Mouse (Mus musculus) MEL (cell line): ENCODE data around the gene Dis3l2. TPM values are rescaled to one million over a fixed set of nuclear protein-coding genes. Genes with fewer than 3 reads are reported as not detected.

ENCODE experiments used
- DNase-seq: peaks from one replicate; pipeline ENCODE4 v3.0.0; 2011; ENCODE audit warnings: low read depth, low spot score
- H3K27ac ChIP-seq: 2 replicates; pipeline ENCODE4 v1.5.1; 2012; ENCODE audit warnings: low read depth, mild to moderate bottlenecking, control low read depth, low read length, moderate library complexity; ENCODE audit not compliant: control insufficient read depth
- H3K27me3 ChIP-seq, 2 experiments: fragments of 150-350 bp in 1 of 2; sonication (generic) in 1 of 2; 2 replicates each; pipeline ENCODE4 v1.6.1; 2012; ENCODE audit warnings: low read length in 2 of 2, mild to moderate bottlenecking in 2 of 2, improper control_type of control experiment in 1 of 2, moderate library complexity in 1 of 2; ENCODE audit not compliant: insufficient read depth in 2 of 2, control insufficient read depth in 1 of 2
- H3K36me3 ChIP-seq, 2 experiments: 2 replicates each; pipeline ENCODE4 v1.6.1; 2012 to 2014; ENCODE audit warnings: low read length in 2 of 2, improper control_type of control experiment in 1 of 2, inconsistent platforms in 1 of 2, mild to moderate bottlenecking in 1 of 2; ENCODE audit not compliant: insufficient read depth in 2 of 2, control insufficient read depth in 1 of 2
- H3K4me1 ChIP-seq, 2 experiments: fragments of 150-350 bp in 1 of 2; sonication (generic) in 1 of 2; 2 replicates each; pipeline ENCODE4 v1.6.1; 2012; ENCODE audit warnings: low read length in 2 of 2, improper control_type of control experiment in 1 of 2, mild to moderate bottlenecking in 1 of 2; ENCODE audit not compliant: insufficient read depth in 2 of 2, control insufficient read depth in 1 of 2
- H3K4me3 ChIP-seq, 2 experiments: fragments of 150-350 bp in 1 of 2; sonication (generic) in 1 of 2; 2 replicates each; pipeline ENCODE4 v1.5.1; 2012; ENCODE audit warnings: low read depth in 2 of 2, low read length in 2 of 2, mild to moderate bottlenecking in 2 of 2, moderate library complexity in 2 of 2, control low read depth in 1 of 2, improper control_type of control experiment in 1 of 2; ENCODE audit not compliant: control insufficient read depth in 1 of 2, insufficient read depth in 1 of 2
- H3K79me2 ChIP-seq: 2 replicates; pipeline ENCODE4 v1.6.1; 2012; ENCODE audit warnings: mild to moderate bottlenecking, low read length, moderate library complexity; ENCODE audit not compliant: control insufficient read depth, poor library complexity, insufficient read depth
- H3K9ac ChIP-seq: 2 replicates; pipeline ENCODE4 v1.6.1; 2012; ENCODE audit warnings: low read depth, mild to moderate bottlenecking, control low read depth, low read length, moderate library complexity; ENCODE audit not compliant: control insufficient read depth, poor library complexity, severe bottlenecking
- H3K9me3 ChIP-seq: fragments of 150-350 bp; sonication (generic); replicated peaks from 2 replicates; pipeline ENCODE4 v1.6.1; 2012; ENCODE audit warnings: mild to moderate bottlenecking, low read length, improper control_type of control experiment, moderate library complexity; ENCODE audit not compliant: insufficient read depth
- BHLHE40 ChIP-seq: IDR thresholded peaks from 2 replicates; pipeline ENCODE4 v1.6.1; 2012; ENCODE audit warnings: low read depth, mild to moderate bottlenecking, inconsistent platforms, low read length, improper control_type of control experiment, borderline replicate concordance
- CHD1 ChIP-seq: IDR thresholded peaks from 2 replicates; pipeline ENCODE4 v1.6.1; 2012; ENCODE audit warnings: low read depth, mild to moderate bottlenecking, inconsistent platforms, low read length, improper control_type of control experiment
- CHD2 ChIP-seq: IDR thresholded peaks from 2 replicates; pipeline ENCODE4 v1.6.1; 2011; ENCODE audit warnings: low read length, improper control_type of control experiment
- ELF1 ChIP-seq: IDR thresholded peaks from 2 replicates; pipeline ENCODE4 v1.6.1; 2014; ENCODE audit warnings: low read depth, mild to moderate bottlenecking, inconsistent platforms, low read length, improper control_type of control experiment, moderate library complexity
- ETS1 ChIP-seq: IDR thresholded peaks from 2 replicates; pipeline ENCODE4 v1.6.1; 2012; ENCODE audit warnings: low read depth, mild to moderate bottlenecking, inconsistent platforms, low read length, improper control_type of control experiment, moderate library complexity
- GABPA ChIP-seq: IDR thresholded peaks from 2 replicates; pipeline ENCODE4 v1.6.1; 2012; ENCODE audit warnings: low read depth, mild to moderate bottlenecking, inconsistent platforms, low read length, improper control_type of control experiment, moderate library complexity
- GATA1 ChIP-seq: IDR thresholded peaks from 2 replicates; pipeline ENCODE4 v1.6.1; 2011; ENCODE audit warnings: low read depth, low read length, improper control_type of control experiment
- HCFC1 ChIP-seq: IDR thresholded peaks from 2 replicates; pipeline ENCODE4 v1.6.1; 2012; ENCODE audit warnings: low read depth, mild to moderate bottlenecking, inconsistent platforms, low read length, improper control_type of control experiment, moderate library complexity
- JUND ChIP-seq: IDR thresholded peaks from 2 replicates; pipeline ENCODE4 v1.6.1; 2011; ENCODE audit warnings: low read depth, mild to moderate bottlenecking, improper control_type of control experiment, low read length
- KAT2A ChIP-seq: conservative IDR thresholded peaks from 2 replicates; pipeline ENCODE4 v1.6.1; 2012; ENCODE audit warnings: low read depth, low read length, improper control_type of control experiment, inconsistent platforms
- MAX ChIP-seq: IDR thresholded peaks from 2 replicates; pipeline ENCODE4 v1.6.1; 2011; ENCODE audit warnings: low read length, improper control_type of control experiment
- MAZ ChIP-seq: IDR thresholded peaks from 2 replicates; pipeline ENCODE4 v1.6.1; 2012; ENCODE audit warnings: low read depth, mild to moderate bottlenecking, inconsistent platforms, low read length, improper control_type of control experiment
- MEF2A ChIP-seq: IDR thresholded peaks from 2 replicates; pipeline ENCODE4 v1.6.1; 2014; ENCODE audit warnings: low read depth, mild to moderate bottlenecking, inconsistent platforms, low read length, improper control_type of control experiment; ENCODE audit not compliant: poor library complexity, insufficient replicate concordance, severe bottlenecking; ENCODE audit errors: extremely low read depth
- MXI1 ChIP-seq: IDR thresholded peaks from 2 replicates; pipeline ENCODE4 v1.6.1; 2011; ENCODE audit warnings: mild to moderate bottlenecking, low read depth, low read length, improper control_type of control experiment
- MYC ChIP-seq: IDR thresholded peaks from 2 replicates; pipeline ENCODE4 v1.6.1; 2011; ENCODE audit warnings: low read depth, mild to moderate bottlenecking, low read length, improper control_type of control experiment, moderate library complexity
- NELFE ChIP-seq: IDR thresholded peaks from 2 replicates; pipeline ENCODE4 v1.6.1; 2011; ENCODE audit warnings: low read depth, low read length, improper control_type of control experiment
- POLR2A ChIP-seq, 2 experiments: IDR thresholded peaks; 2 replicates each; pipeline ENCODE4 v1.6.1; 2011 to 2012; ENCODE audit warnings: low read length in 2 of 2, mild to moderate bottlenecking in 2 of 2, control low read depth in 1 of 2, improper control_type of control experiment in 1 of 2, low read depth in 1 of 2, moderate library complexity in 1 of 2; ENCODE audit not compliant: control insufficient read depth in 1 of 2, insufficient read depth in 1 of 2, poor library complexity in 1 of 2
- POLR2AphosphoS2 ChIP-seq: IDR thresholded peaks from 2 replicates; pipeline ENCODE4 v1.6.1; 2011; ENCODE audit warnings: low read length, improper control_type of control experiment
- POLR2AphosphoS5 ChIP-seq: IDR thresholded peaks from 2 replicates; pipeline ENCODE4 v1.6.1; 2012; ENCODE audit warnings: low read depth, borderline replicate concordance, mild to moderate bottlenecking, inconsistent platforms, low read length, moderate library complexity, mixed read lengths
- RAD21 ChIP-seq: IDR thresholded peaks from 2 replicates; pipeline ENCODE4 v1.6.1; 2011; ENCODE audit warnings: mild to moderate bottlenecking, low read depth, low read length, improper control_type of control experiment
- RCOR1 ChIP-seq: IDR thresholded peaks from 2 replicates; pipeline ENCODE4 v1.6.1; 2012; ENCODE audit warnings: low read depth, mild to moderate bottlenecking, inconsistent platforms, low read length, improper control_type of control experiment
- SIN3A ChIP-seq: IDR thresholded peaks from 2 replicates; pipeline ENCODE4 v1.6.1; 2012; ENCODE audit warnings: low read length, improper control_type of control experiment, inconsistent platforms
- SMC3 ChIP-seq: IDR thresholded peaks from 2 replicates; pipeline ENCODE4 v1.6.1; 2011; ENCODE audit warnings: low read depth, low read length, improper control_type of control experiment
- UBTF ChIP-seq: IDR thresholded peaks from 2 replicates; pipeline ENCODE4 v1.6.1; 2012; ENCODE audit warnings: low read depth, mild to moderate bottlenecking, inconsistent platforms, low read length, improper control_type of control experiment, moderate library complexity, borderline replicate concordance; ENCODE audit not compliant: insufficient read depth
- USF1 ChIP-seq: IDR thresholded peaks from 2 replicates; pipeline ENCODE4 v1.6.1; 2014; ENCODE audit warnings: low read depth, mild to moderate bottlenecking, inconsistent platforms, low read length, improper control_type of control experiment, moderate library complexity
- ZC3H11A ChIP-seq: IDR thresholded peaks from 2 replicates; pipeline ENCODE4 v1.6.1; 2012; ENCODE audit warnings: low read depth, mild to moderate bottlenecking, inconsistent platforms, low read length, improper control_type of control experiment
- ZKSCAN1 ChIP-seq: IDR thresholded peaks from 2 replicates; pipeline ENCODE4 v1.6.1; 2012; ENCODE audit warnings: low read depth, mild to moderate bottlenecking, inconsistent platforms, low read length, improper control_type of control experiment, moderate library complexity
- ZMIZ1 ChIP-seq: IDR thresholded peaks from 2 replicates; pipeline ENCODE4 v1.6.1; 2012; ENCODE audit warnings: low read depth, mild to moderate bottlenecking, inconsistent platforms, low read length, improper control_type of control experiment, moderate library complexity
- ZNF384 ChIP-seq: IDR thresholded peaks from 2 replicates; pipeline ENCODE4 v1.6.1; 2012; ENCODE audit warnings: low read depth, mild to moderate bottlenecking, inconsistent platforms, low read length, improper control_type of control experiment
- polyA plus RNA-seq, 2 experiments: library from polyadenylated mRNA; stranded (reverse) in 1 of 2; unstranded in 1 of 2; fragments of >175 nt in 1 of 2; fragments of >200 nt in 1 of 2; gene quantifications; 2 replicates each; pipeline versions ENCODE4 v1.2.1 to v1.2.4; 2012; ENCODE audit warnings: low replicate concordance in 2 of 2, low read depth in 1 of 2; ENCODE audit not compliant: insufficient read length in 2 of 2, insufficient read depth in 1 of 2, missing spikeins in 1 of 2
- total RNA-seq: library from RNA; depleted of rRNA; stranded (reverse); fragments of 300-350 nt; gene quantifications from 2 replicates; pipeline ENCODE4 v1.2.3, GENCODE M21; 2012

Dis3l2 gene
- total and polyA plus RNA-seq, 3 experiments: 16.9 to 17.3 TPM; not detected in 1

GRCm38 (mm10) chr1:87012606-87013005 lies 309.0 kb downstream of the Dis3l2 start:
- Histone ChIP-seq H3K9me3 (no peaks in the 10 kb centered on the region), H3K36me3 (no peaks in the 10 kb centered on the region), H3K27me3 (no peaks in the 10 kb centered on the region), H3K4me1 (no peaks in the 10 kb centered on the region), H3K27ac (no peak overlapping the region), H3K4me3 (no peak overlapping the region), H3K9ac (no peak overlapping the region), H3K79me2 (no peaks in the 10 kb centered on the region)
- no peak for TF ChIP-seq MXI1
- no peak for TF ChIP-seq RCOR1
- TF ChIP-seq MYC: no peak
- no peak for TF ChIP-seq GATA1
- no peak for TF ChIP-seq HCFC1
- no peak for TF ChIP-seq ZMIZ1
- TF ChIP-seq BHLHE40: no peak
- TF ChIP-seq SMC3: no peak
- no peak for TF ChIP-seq JUND
- no peak for TF ChIP-seq NELFE
- no peak for TF ChIP-seq SIN3A
- no peak for TF ChIP-seq ZC3H11A
- TF ChIP-seq GABPA: no peak
- TF ChIP-seq MEF2A: no peak
- TF ChIP-seq ZKSCAN1: no peak
- no peak for TF ChIP-seq ELF1
- no peak for TF ChIP-seq POLR2AphosphoS5
- TF ChIP-seq MAZ: no peak
- TF ChIP-seq KAT2A: no peak
- DNase-seq: no peak

GRCm38 (mm10) chr1:87020714-87021113 lies 317.1 kb downstream of the Dis3l2 start:
- Histone ChIP-seq H3K4me1 (peaks cover 4 to 7% of the 10 kb centered on the region in 2 experiments), H3K27me3 (no peaks in the 10 kb centered on the region), H3K36me3 (peaks cover 0 to 10% of the 10 kb centered on the region in 2 experiments; a peak in 2 of 4 replicates), H3K9ac (no peak overlapping the region), H3K9me3 (no peaks in the 10 kb centered on the region), H3K27ac (no peak overlapping the region), H3K79me2 (no peaks in the 10 kb centered on the region), H3K4me3 (no peak overlapping the region)
- DNase-seq: no peak
- TF ChIP-seq ZKSCAN1 (no peak), ETS1 (no peak), RAD21 (no peak), GABPA (no peak), CHD2 (no peak), JUND (no peak), POLR2A (IDR thresholded peaks at IDR 0.05; ENCODE audit: control insufficient read depth in 1 of 2, insufficient read depth in 1 of 2, low read depth in 1 of 2, low read length in 2 of 2, poor library complexity in 1 of 2) (no peak), HCFC1 (no peak), UBTF (no peak), CHD1 (no peak), MEF2A (no peak), MAX (no peak), ZNF384 (no peak), USF1 (no peak), POLR2AphosphoS5 (no peak), MXI1 (no peak), KAT2A (no peak), POLR2AphosphoS2 (no peak), SMC3 (no peak), MYC (no peak)
